ENCODE assay signal across 11 mouse cellular contexts in genomic region chr10:4037066-4037465, GRCm38 (mm10).
A peak's percentile ranks its signal among the peaks of the same experiment; 100 is the strongest.
DNase-seq lines count a peak whose midpoint lies in the region; ATAC-seq lines count a peak whose summit lies in the region.
"Had no signal": no experiment of that assay in that cellular context is flagged by ENCODE, and none has a peak within 500 bp of the region (broad histone marks: within the 10 kb centered on the region; RNA-seq: fewer than 3 reads in every experiment).

No protein-coding gene starts in this region.

- 75% methylated on average over 3 of the region's 3 CpGs for WGBS in heart, embryonic 11.5 days (ENCODE audit: insufficient replicate concordance)
- 50% methylated on average over 3 of the region's 3 CpGs for WGBS in stomach, embryonic 16.5 days
- WGBS in forebrain, embryonic 11.5 days, result 84% methylated on average over 3 of the region's 3 CpGs

- H3K4me3 ChIP-seq in heart, embryonic 11.5 days (ENCODE audit: low read depth, low read length), result no peak overlapping the region
- H3K4me3 ChIP-seq in stomach, embryonic 16.5 days (replicated peaks; ENCODE audit: low read length), result no peak overlapping the region
- H3K4me3 ChIP-seq in forebrain, embryonic 11.5 days (ENCODE audit: low read depth, low read length), result no peak overlapping the region
- H3K4me3 ChIP-seq: embryonic facial prominence, embryonic 12.5 days; hindbrain, embryonic 15.5 days; midbrain, embryonic 12.5 days had no signal

- H3K36me3 ChIP-seq in heart, embryonic 11.5 days (ENCODE audit: control insufficient read depth, insufficient read depth, low read length), result no peaks in the 10 kb centered on the region
- H3K36me3 ChIP-seq in stomach, embryonic 16.5 days (ENCODE audit: control insufficient read depth, insufficient read depth, low read length), result peaks cover 3% of the 10 kb centered on the region; the same call in 1 of the 2 replicates
- no peaks in the 10 kb centered on the region for H3K36me3 ChIP-seq in forebrain, embryonic 11.5 days (ENCODE audit: control insufficient read depth, insufficient read depth, low read length)
- H3K36me3 ChIP-seq: embryonic facial prominence, embryonic 12.5 days; hindbrain, embryonic 15.5 days; midbrain, embryonic 12.5 days had no signal

- no peaks in the 10 kb centered on the region for H3K4me1 ChIP-seq in heart, embryonic 11.5 days (ENCODE audit: control insufficient read depth, insufficient read depth, low read length)
- H3K4me1 ChIP-seq in stomach, embryonic 16.5 days (ENCODE audit: control insufficient read depth, insufficient read depth, low read length), result 0 out of 2 replicates have a peak, but pooled peaks cover 5% of the 10 kb centered on the region
- H3K4me1 ChIP-seq in forebrain, embryonic 11.5 days (replicated peaks; ENCODE audit: control insufficient read depth, insufficient read depth, low read length), result no peaks in the 10 kb centered on the region
- H3K4me1 ChIP-seq: embryonic facial prominence, embryonic 12.5 days; hindbrain, embryonic 15.5 days; midbrain, embryonic 12.5 days had no signal

- no peak overlapping the region for H3K4me2 ChIP-seq in heart, embryonic 11.5 days
- H3K4me2 ChIP-seq in stomach, embryonic 16.5 days (ENCODE audit: low read depth, low read length), result no peak overlapping the region
- H3K4me2 ChIP-seq in forebrain, embryonic 11.5 days (ENCODE audit: low read depth, low read length, severe bottlenecking), result no peak overlapping the region
- H3K4me2 ChIP-seq: embryonic facial prominence, embryonic 12.5 days; hindbrain, embryonic 15.5 days; midbrain, embryonic 12.5 days had no signal

- intact Hi-C loops in gastrocnemius, postnatal 14 days (cut with DNase I; ENCODE audit: low total_unique reads), result loop anchor here (5.0 kb wide), 1 partner anchor 305 kb away; no protein-coding TSS in a partner anchor

- H3K27me3 ChIP-seq in heart, embryonic 11.5 days (ENCODE audit: control insufficient read depth, insufficient read depth, low read length), result no peaks in the 10 kb centered on the region
- no peaks in the 10 kb centered on the region for H3K27me3 ChIP-seq in stomach, embryonic 16.5 days (ENCODE audit: control insufficient read depth, insufficient read depth, low read length)
- H3K27me3 ChIP-seq in forebrain, embryonic 11.5 days (ENCODE audit: control insufficient read depth, insufficient read depth, low read length), result no peaks in the 10 kb centered on the region
- H3K27me3 ChIP-seq: embryonic facial prominence, embryonic 12.5 days; hindbrain, embryonic 15.5 days; midbrain, embryonic 12.5 days had no signal

- ATAC-seq in heart, embryonic 11.5 days (replicated peaks; ENCODE audit: insufficient number of reproducible peaks, low FRiP score, low TSS enrichment), result no peak
- ATAC-seq in stomach, embryonic 16.5 days (ENCODE audit: insufficient read depth, low FRiP score), result no peak
- ATAC-seq in forebrain, embryonic 11.5 days (replicated peaks; ENCODE audit: low FRiP score), result no peak

- no peak overlapping the region for H3K27ac ChIP-seq in heart, embryonic 11.5 days (ENCODE audit: low read depth, low read length)
- peak overlapping the region; percentile 55 for H3K27ac ChIP-seq in stomach, embryonic 16.5 days (ENCODE audit: low read length)
- H3K27ac ChIP-seq in forebrain, embryonic 11.5 days (ENCODE audit: low read depth, low read length), result no peak overlapping the region
- H3K27ac ChIP-seq: embryonic facial prominence, embryonic 12.5 days; hindbrain, embryonic 15.5 days; midbrain, embryonic 12.5 days had no signal

- H3K9me3 ChIP-seq in heart, embryonic 11.5 days (replicated peaks; ENCODE audit: control insufficient read depth, low read length), result no peaks in the 10 kb centered on the region
- H3K9me3 ChIP-seq in stomach, embryonic 16.5 days (replicated peaks; ENCODE audit: control insufficient read depth, low read length), result no peaks in the 10 kb centered on the region
- no peaks in the 10 kb centered on the region for H3K9me3 ChIP-seq in forebrain, embryonic 11.5 days (ENCODE audit: control insufficient read depth, low read length)
- H3K9me3 ChIP-seq: embryonic facial prominence, embryonic 12.5 days; hindbrain, embryonic 15.5 days; midbrain, embryonic 12.5 days had no signal

- no peak overlapping the region for H3K9ac ChIP-seq in heart, embryonic 11.5 days (ENCODE audit: low read depth, low read length)
- H3K9ac ChIP-seq in stomach, embryonic 16.5 days (ENCODE audit: low read length), result no peak overlapping the region
- H3K9ac ChIP-seq in forebrain, embryonic 11.5 days (ENCODE audit: low read length), result no peak overlapping the region
- H3K9ac ChIP-seq: embryonic facial prominence, embryonic 12.5 days; hindbrain, embryonic 15.5 days; midbrain, embryonic 12.5 days had no signal

- peak; percentile 93 for DNase-seq in heart, adult 11 months
- peak; percentile 10 for DNase-seq in right cerebral cortex, adult 18-20 months
- DNase-seq in right cerebral cortex, postnatal 25 days, result no peak
- DNase-seq in kidney, postnatal 25 days, result peak; percentile 26 to 47
- DNase-seq in forebrain, embryonic 11.5 days (ENCODE audit: low spot score), result no peak
- DNase-seq in gastrocnemius, postnatal 14 days, result no peak

Comparison
In these comparisons a context has a peak if more than half of its experiments do, and no peak if none do; other contexts are left out.
1. DNase-seq: peak in heart, adult 11 months (single experiment), right cerebral cortex, adult 18-20 months (single experiment) and kidney, postnatal 25 days (2 of 2); none in right cerebral cortex, postnatal 25 days (single experiment), forebrain, embryonic 11.5 days (single experiment) and gastrocnemius, postnatal 14 days (single experiment).